Mouse (Mus musculus) heart, embryonic 11.5 days (tissue): Measurements from ENCODE around the gene Mfsd4b1. TPM values are rescaled to one million over a fixed set of nuclear protein-coding genes. Genes with fewer than 3 reads are reported as not detected.

Experiments used
- ATAC-seq: fragments of 200-750 bp; cut with Nextera tagmentation; replicated peaks from 2 replicates; pipeline ENCODE4 v1.8.0; 2017; ENCODE audit warnings: moderate library complexity; ENCODE audit not compliant: insufficient number of reproducible peaks, low FRiP score, low TSS enrichment
- H3K27ac ChIP-seq: fragments of 300-500 bp; sonication (generic); 2 replicates; pipeline ENCODE4 v1.5.1; 2014; ENCODE audit warnings: mild to moderate bottlenecking, low read depth, low read length
- H3K27me3 ChIP-seq: fragments of 300-500 bp; sonication (generic); 2 replicates; pipeline ENCODE4 v1.6.1; 2014; ENCODE audit warnings: mild to moderate bottlenecking, low read length, mixed read lengths; ENCODE audit not compliant: control insufficient read depth, insufficient read depth
- H3K36me3 ChIP-seq: fragments of 300-500 bp; sonication (generic); 2 replicates; pipeline ENCODE4 v1.6.1; 2014; ENCODE audit warnings: mild to moderate bottlenecking, low read length, moderate library complexity, mixed read lengths; ENCODE audit not compliant: control insufficient read depth, insufficient read depth
- H3K4me1 ChIP-seq: fragments of 300-500 bp; sonication (generic); 2 replicates; pipeline ENCODE4 v1.6.1; 2014; ENCODE audit warnings: low read length; ENCODE audit not compliant: control insufficient read depth, insufficient read depth
- H3K4me2 ChIP-seq: fragments of 300-500 bp; sonication (generic); 2 replicates; pipeline ENCODE4 v1.6.1; 2014; ENCODE audit warnings: mild to moderate bottlenecking, moderate library complexity
- H3K4me3 ChIP-seq: fragments of 300-500 bp; sonication (generic); 2 replicates; pipeline ENCODE4 v1.5.1; 2014; ENCODE audit warnings: low read depth, low read length
- H3K9ac ChIP-seq: fragments of 300-500 bp; sonication (generic); 2 replicates; pipeline ENCODE4 v1.6.1; 2014; ENCODE audit warnings: mild to moderate bottlenecking, low read depth, low read length, moderate library complexity
- H3K9me3 ChIP-seq: fragments of 300-500 bp; sonication (generic); replicated peaks from 2 replicates; pipeline ENCODE4 v1.6.1; 2016; ENCODE audit warnings: low read length; ENCODE audit not compliant: control insufficient read depth
- WGBS: fragments of 180-500 bp; shearing (Covaris S2); extraction: QIAGEN DNeasy Blood & Tissue Kit; methylation state at CpG from one replicate; pipeline ENCODE4 v1.1.7; 2014; ENCODE audit not compliant: insufficient replicate concordance; 5-methylcytosine and 5-hydroxymethylcytosine counted together
- polyA plus RNA-seq: library from polyadenylated mRNA; unstranded; fragments of >200 nt; fragmentation: Nextera tagmentation; extraction: Ambion mirVana; gene quantifications from 2 replicates; pipeline ENCODE4 v1.2.1, GENCODE M21; 2014

The Mfsd4b1 gene
- polyA plus RNA-seq, 1 experiment from 2014 or later, result 0.11 TPM

GRCm38 (mm10) chr10:40053257-40053895 is 28.3 kb upstream of the Mfsd4b1 start:
- no peak overlapping the region for H3K4me3 ChIP-seq
- no peaks in the 10 kb centered on the region for H3K27me3 ChIP-seq
- no peaks in the 10 kb centered on the region for H3K9me3 ChIP-seq
- H3K36me3 ChIP-seq, result no peaks in the 10 kb centered on the region
- H3K9ac ChIP-seq, result no peak overlapping the region
- no peak overlapping the region for H3K4me2 ChIP-seq
- ATAC-seq, result no peak
- no peak overlapping the region for H3K27ac ChIP-seq
- no peaks in the 10 kb centered on the region for H3K4me1 ChIP-seq
- WGBS, result 69% methylated on average over 3 of the region's 3 CpGs

GRCm38 (mm10) chr10:40051997-40052396 is 26.9 kb upstream of the Mfsd4b1 start:
- Histone ChIP-seq H3K4me2 (no peak overlapping the region), H3K9ac (no peak overlapping the region), H3K4me1 (no peaks in the 10 kb centered on the region), H3K27ac (no peak overlapping the region), H3K27me3 (no peaks in the 10 kb centered on the region), H3K9me3 (no peaks in the 10 kb centered on the region), H3K4me3 (no peak overlapping the region), H3K36me3 (no peaks in the 10 kb centered on the region)
- ATAC-seq, result no peak
- WGBS, result 67% methylated on average over 3 of the region's 3 CpGs

GRCm38 (mm10) chr10:40050763-40051162 is 25.7 kb upstream of the Mfsd4b1 start:
- no peaks in the 10 kb centered on the region for H3K36me3 ChIP-seq
- ATAC-seq, result no peak
- H3K9ac ChIP-seq, result no peak overlapping the region

GRCm38 (mm10) chr10:40041339-40041738 is 16.3 kb upstream of the Mfsd4b1 start:
- H3K36me3 ChIP-seq, result no peaks in the 10 kb centered on the region
- 25% methylated on average over 4 of the region's 4 CpGs for WGBS

More at GRCm38 (mm10) chr10:40050763-40051162, 25.7 kb upstream of the Mfsd4b1 start:
- no peak overlapping the region for H3K4me3 ChIP-seq
- no peaks in the 10 kb centered on the region for H3K9me3 ChIP-seq
- no peaks in the 10 kb centered on the region for H3K27me3 ChIP-seq
- H3K4me2 ChIP-seq, result no peak overlapping the region
- H3K4me1 ChIP-seq, result no peaks in the 10 kb centered on the region
- WGBS, result 88% methylated on average over 2 of the region's 2 CpGs
- no peak overlapping the region for H3K27ac ChIP-seq

GRCm38 (mm10) chr10:40036686-40037560 is 11.9 kb upstream of the Mfsd4b1 start:
- Histone ChIP-seq H3K4me2 (no peak overlapping the region), H3K9me3 (no peaks in the 10 kb centered on the region), H3K9ac (no peak overlapping the region), H3K4me3 (no peak overlapping the region), H3K27me3 (no peaks in the 10 kb centered on the region), H3K27ac (no peak overlapping the region), H3K36me3 (no peaks in the 10 kb centered on the region), H3K4me1 (no peaks in the 10 kb centered on the region)
- ATAC-seq, result no peak
- WGBS, result 76% methylated on average over 24 of the region's 24 CpGs

More at GRCm38 (mm10) chr10:40041339-40041738, 16.3 kb upstream of the Mfsd4b1 start:
- no peaks in the 10 kb centered on the region for H3K27me3 ChIP-seq
- no peaks in the 10 kb centered on the region for H3K9me3 ChIP-seq
- no peak overlapping the region for H3K27ac ChIP-seq
- H3K4me2 ChIP-seq, result no peak overlapping the region
- no peak overlapping the region for H3K4me3 ChIP-seq
- H3K4me1 ChIP-seq, result no peaks in the 10 kb centered on the region
- H3K9ac ChIP-seq, result no peak overlapping the region
- ATAC-seq, result no peak

- H3K27me3 ChIP-seq, result no peaks in the 10 kb centered on the region
These were observed 9.9 kb upstream of the Mfsd4b1 start for GRCm38 (mm10) chr10:40034956-40035355.

GRCm38 (mm10) chr10:40032897-40033296 is 7.8 kb upstream of the Mfsd4b1 start:
- Histone ChIP-seq H3K4me3 (no peak overlapping the region), H3K27me3 (no peaks in the 10 kb centered on the region), H3K4me2 (no peak overlapping the region), H3K27ac (no peak overlapping the region), H3K36me3 (no peaks in the 10 kb centered on the region), H3K9me3 (no peaks in the 10 kb centered on the region), H3K9ac (no peak overlapping the region), H3K4me1 (no peaks in the 10 kb centered on the region)
- no peak for ATAC-seq
- WGBS, result 90% methylated on average over 2 of the region's 2 CpGs

More at GRCm38 (mm10) chr10:40034956-40035355, 9.9 kb upstream of the Mfsd4b1 start:
- Histone ChIP-seq H3K36me3 (no peaks in the 10 kb centered on the region), H3K4me1 (no peaks in the 10 kb centered on the region), H3K9me3 (no peaks in the 10 kb centered on the region), H3K27ac (no peak overlapping the region), H3K9ac (no peak overlapping the region), H3K4me2 (no peak overlapping the region), H3K4me3 (no peak overlapping the region)
- ATAC-seq, result no peak
- 94% methylated on average over 6 of the region's 6 CpGs for WGBS

GRCm38 (mm10) chr10:40030716-40031115 is 5.6 kb upstream of the Mfsd4b1 start:
- no peak for ATAC-seq
- 92% methylated on average over 6 of the region's 6 CpGs for whole genome bisulfite sequencing
- Histone ChIP-seq H3K27me3 (no peaks in the 10 kb centered on the region), H3K9ac (no peak overlapping the region), H3K4me2 (no peak overlapping the region), H3K27ac (no peak overlapping the region), H3K4me3 (no peak overlapping the region), H3K9me3 (no peaks in the 10 kb centered on the region), H3K4me1 (no peaks in the 10 kb centered on the region), H3K36me3 (no peaks in the 10 kb centered on the region)
